Comparison of ENCODE assay signal across 8 mouse cellular contexts in the genomic region with DNA sequence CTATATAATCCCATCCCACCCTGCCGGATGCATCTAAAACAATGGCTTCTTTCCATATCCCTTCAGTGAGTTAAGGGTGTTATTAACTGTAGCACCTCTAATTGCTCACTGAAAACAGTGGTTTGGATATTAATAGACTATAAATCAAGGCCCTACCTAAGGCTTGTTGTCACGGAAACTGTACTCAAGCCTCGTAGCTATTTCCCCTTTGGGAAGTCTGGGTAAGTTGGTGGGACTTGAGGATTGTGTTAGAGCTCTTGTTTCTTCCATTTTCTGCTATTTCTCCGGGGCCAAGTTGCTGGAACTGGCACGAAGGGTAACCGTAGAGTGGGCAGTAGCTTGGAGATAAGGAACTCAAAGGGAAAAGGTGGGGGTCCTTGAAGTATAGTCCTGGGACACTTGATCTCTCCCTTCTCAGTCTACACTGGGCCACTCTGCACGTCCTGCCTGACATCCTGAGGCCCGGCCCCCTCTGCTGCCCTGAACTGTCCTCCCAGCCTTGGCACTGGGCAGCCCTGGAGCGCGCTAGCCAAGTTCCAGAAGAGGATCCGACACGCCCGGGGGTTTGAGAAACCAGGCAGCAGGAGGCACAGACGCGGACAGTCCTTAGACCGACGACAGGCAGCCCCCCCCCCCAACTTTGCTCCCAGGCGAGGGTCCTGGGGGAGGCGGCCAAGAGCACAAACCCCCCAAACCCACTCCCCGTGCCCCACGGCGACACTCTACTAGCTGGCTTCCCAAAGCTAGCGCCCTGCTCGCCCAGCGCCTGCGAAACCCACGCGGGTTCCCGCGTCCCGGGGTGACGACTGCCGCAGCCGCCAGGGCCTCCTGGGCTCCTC. TPM values are rescaled to one million over a fixed set of nuclear protein-coding genes. Genes with fewer than 3 reads are reported as not detected.
A peak's percentile ranks its signal among the peaks of the same experiment; 100 is the strongest.
DNase-seq lines count a peak whose midpoint lies in the region; ATAC-seq and TF ChIP-seq lines count a peak whose summit lies in the region.

No protein-coding gene starts in this region.

- peak; percentile 24; the same call in 1 of the 2 replicates for TF ChIP-seq POLR2A in heart, adult 2 months (IDR thresholded peaks at IDR 0.05; ENCODE audit: insufficient read depth, low read depth, low read length)

- no peaks in the 10 kb centered on the region for H3K79me2 ChIP-seq in heart, adult 2 months (replicated peaks; ENCODE audit: control insufficient read depth, insufficient read depth, low read length)

- DNase-seq in urinary bladder, postnatal 25 days (ENCODE audit: low spot score) = peak; percentile 15
- no peak for DNase-seq in urinary bladder, postnatal 10 days (ENCODE audit: low spot score)
- peak; percentile 19 for DNase-seq in embryo, embryonic 9.5 days (ENCODE audit: extremely low spot score)
- peak; percentile 68 to 81 for DNase-seq in heart, adult 2 months
- DNase-seq in kidney, adult 11 months = peak; percentile 22
- peak; percentile 39 for DNase-seq in neural tube, embryonic 11.5 days (ENCODE audit: low spot score)
- DNase-seq in frontal cortex, adult 2 months (ENCODE audit: extremely low spot score in 1 of 2, low spot score in 1 of 2) = no peak

- H3K9me3 ChIP-seq in liver, embryonic 15.5 days (replicated peaks) = no peaks in the 10 kb centered on the region
- H3K9me3 ChIP-seq in neural tube, embryonic 11.5 days (ENCODE audit: control insufficient read depth, low read length) = no peaks in the 10 kb centered on the region

- no peak for TF ChIP-seq CTCF in heart, adult 2 months (IDR thresholded peaks at IDR 0.05)

- no peak for TF ChIP-seq EP300 in heart, adult 2 months (IDR thresholded peaks at IDR 0.05; ENCODE audit: insufficient read depth, low read depth, low read length)

- intact Hi-C loops in heart, adult 2 months (cut with DNase I) = no loop called here

- peak overlapping the region; percentile 95 for H3K4me2 ChIP-seq in liver, embryonic 15.5 days
- peak overlapping the region; percentile 100 for H3K4me2 ChIP-seq in neural tube, embryonic 11.5 days (ENCODE audit: low read depth)

- no peaks in the 10 kb centered on the region; the same call in 1 of the 2 replicates for H3K4me1 ChIP-seq in heart, adult 2 months (ENCODE audit: control insufficient read depth, insufficient read depth, low read length)
- H3K4me1 ChIP-seq in liver, embryonic 15.5 days (replicated peaks) = peaks cover 76% of the 10 kb centered on the region
- 0 out of 2 replicates have a peak, but pooled peaks cover 6% of the 10 kb centered on the region for H3K4me1 ChIP-seq in neural tube, embryonic 11.5 days (ENCODE audit: control insufficient read depth, insufficient read depth, low read length)

- no peaks in the 10 kb centered on the region for H3K36me3 ChIP-seq in heart, adult 2 months (ENCODE audit: control insufficient read depth, insufficient read depth, low read length)
- peaks cover 31% of the 10 kb centered on the region for H3K36me3 ChIP-seq in liver, embryonic 15.5 days (replicated peaks)
- H3K36me3 ChIP-seq in neural tube, embryonic 11.5 days (ENCODE audit: control insufficient read depth, insufficient read depth, low read length) = no peaks in the 10 kb centered on the region

- peak overlapping the region; percentile 56 for H3K4me3 ChIP-seq in heart, adult 2 months
- peak overlapping the region; percentile 82 for H3K4me3 ChIP-seq in liver, embryonic 15.5 days (replicated peaks)
- H3K4me3 ChIP-seq in neural tube, embryonic 11.5 days (ENCODE audit: low read depth, low read length) = peak overlapping the region; percentile 66

- peak overlapping the region; percentile 82 for H3K9ac ChIP-seq in heart, adult 2 months (ENCODE audit: low read depth, low read length)
- peak overlapping the region; percentile 100 for H3K9ac ChIP-seq in liver, embryonic 15.5 days
- H3K9ac ChIP-seq in neural tube, embryonic 11.5 days (ENCODE audit: low read length) = peak overlapping the region; percentile 62

- 7% methylated on average over 34 of the region's 34 CpGs for WGBS in heart, adult 2 months
- 3% methylated on average over 34 of the region's 34 CpGs for whole genome bisulfite sequencing in liver, embryonic 15.5 days (ENCODE audit: insufficient replicate concordance)
- WGBS in neural tube, embryonic 11.5 days = 3% methylated on average over 31 of the region's 34 CpGs

- peaks cover 5% of the 10 kb centered on the region for H3K27me3 ChIP-seq in heart, adult 2 months (ENCODE audit: control insufficient read depth, insufficient read depth, low read length)
- peaks cover 59% of the 10 kb centered on the region for H3K27me3 ChIP-seq in liver, embryonic 15.5 days
- peaks cover 39% of the 10 kb centered on the region for H3K27me3 ChIP-seq in neural tube, embryonic 11.5 days (ENCODE audit: control insufficient read depth, insufficient read depth, low read length)

- peak overlapping the region; percentile 94 for H3K27ac ChIP-seq in heart, adult 2 months
- H3K27ac ChIP-seq in liver, embryonic 15.5 days (replicated peaks) = peak overlapping the region; percentile 98
- no peak overlapping the region for H3K27ac ChIP-seq in neural tube, embryonic 11.5 days (ENCODE audit: low read depth, low read length)

- peak; percentile 58 for ATAC-seq in liver, embryonic 15.5 days (ENCODE audit: insufficient read depth)
- ATAC-seq in neural tube, embryonic 11.5 days (ENCODE audit: insufficient read depth, low FRiP score, low TSS enrichment) = peak; percentile 28

RNA-seq across cellular contexts. Expression of gene Sptb, which starts 1.2 kb away (rescaled TPM):
- total RNA-seq in heart, adult 2 months (2021) = 10 to 100 TPM; 81.2 to 96.7 TPM
- polyA plus RNA-seq in heart, adult 2 months (2012; rRNA removed) = 27.0 and 43.4 TPM in 2 replicates
- polyA plus RNA-seq in liver, embryonic 15.5 days (2015; fragmentation: Nextera tagmentation; extraction: Ambion mirVana) = 58.9 and 69.2 TPM in 2 replicates
- 3.7 and 4.1 TPM in 2 replicates for polyA plus RNA-seq in neural tube, embryonic 11.5 days (2014; fragmentation: Nextera tagmentation; extraction: Ambion mirVana)
- polyA plus RNA-seq in frontal cortex, adult 2 months (2012; rRNA removed) = 32.1 and 33.9 TPM in 2 replicates

RNA-seq across cellular contexts. Expression of gene Churc1, which starts 56.2 kb away (rescaled TPM):
- 10 to 100 TPM; 76.2 to 87.3 TPM for total RNA-seq in heart, adult 2 months (2021)
- 96.7 and 183 TPM in 2 replicates for polyA plus RNA-seq in heart, adult 2 months (2012; rRNA removed)
- polyA plus RNA-seq in liver, embryonic 15.5 days (2015; fragmentation: Nextera tagmentation; extraction: Ambion mirVana) = 76.7 and 80.3 TPM in 2 replicates
- 104 and 105 TPM in 2 replicates for polyA plus RNA-seq in neural tube, embryonic 11.5 days (2014; fragmentation: Nextera tagmentation; extraction: Ambion mirVana)
- polyA plus RNA-seq in frontal cortex, adult 2 months (2012; rRNA removed) = 93.2 and 103 TPM in 2 replicates

RNA-seq across cellular contexts. Expression of gene Fntb, which starts 56.2 kb away (rescaled TPM):
- total RNA-seq in heart, adult 2 months (2021) = 10 to 100 TPM; 12.6 to 13.7 TPM
- 19.1 and 20.2 TPM in 2 replicates for polyA plus RNA-seq in heart, adult 2 months (2012; rRNA removed)
- 25.2 and 25.3 TPM in 2 replicates for polyA plus RNA-seq in liver, embryonic 15.5 days (2015; fragmentation: Nextera tagmentation; extraction: Ambion mirVana)
- 48.8 and 49.3 TPM in 2 replicates for polyA plus RNA-seq in neural tube, embryonic 11.5 days (2014; fragmentation: Nextera tagmentation; extraction: Ambion mirVana)
- polyA plus RNA-seq in frontal cortex, adult 2 months (2012; rRNA removed) = 28.4 and 28.9 TPM in 2 replicates

Comparison
In these comparisons a context has a peak if more than half of its experiments do, and no peak if none do; other contexts are left out.
1. DNase-seq: peak in urinary bladder, postnatal 25 days (single experiment), embryo, embryonic 9.5 days (single experiment), heart, adult 2 months (2 of 2), kidney, adult 11 months (single experiment) and neural tube, embryonic 11.5 days (single experiment); none in urinary bladder, postnatal 10 days (single experiment) and frontal cortex, adult 2 months (0 of 2).
2. Peak in every context shown above with its lines, with median percentiles within 50 percentile points of each other: H3K4me3 ChIP-seq and H3K9ac ChIP-seq.